Mouse (Mus musculus): ENCODE data around the gene Gxylt2. TPM values are rescaled to one million over a fixed set of nuclear protein-coding genes. Genes with fewer than 3 reads are reported as not detected.
A peak's percentile ranks its signal among the peaks of the same experiment; 100 is the strongest.

Gene Gxylt2
- polyA plus RNA-seq, 1 experiment from 2014 or later: 0.85 TPM

DNA sequence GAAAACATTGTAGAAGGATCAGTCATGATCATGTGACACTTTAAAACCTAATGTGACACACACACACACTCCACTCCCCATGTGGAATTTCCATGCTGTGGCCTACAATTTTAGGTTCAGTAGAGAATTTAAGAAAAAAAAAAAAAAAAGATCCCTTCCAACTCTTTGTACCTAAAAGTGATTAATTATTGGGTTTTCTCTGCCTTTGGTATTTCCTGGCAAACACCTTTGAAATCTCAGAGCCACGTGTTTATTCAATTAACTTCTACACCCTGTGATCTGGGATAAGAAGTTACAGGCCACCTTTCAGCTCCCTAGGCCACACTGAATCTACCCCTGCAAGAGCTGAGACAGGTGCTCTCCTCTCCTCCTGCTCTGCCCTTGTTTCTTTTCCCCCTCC, 103.2 kb downstream of the Gxylt2 start:
- no peak overlapping the region for H3K27ac ChIP-seq
- no peak overlapping the region for H3K4me3 ChIP-seq
- no peaks in the 10 kb centered on the region for H3K9me3 ChIP-seq (replicated peaks)
- H3K4me2 ChIP-seq: no peak overlapping the region
- H3K27me3 ChIP-seq: no peaks in the 10 kb centered on the region
- H3K36me3 ChIP-seq (ENCODE audit: poor library complexity, severe bottlenecking): no peaks in the 10 kb centered on the region
- no peak for ATAC-seq
- H3K9ac ChIP-seq: no peak overlapping the region
- H3K4me1 ChIP-seq: peaks cover 8% of the 10 kb centered on the region; the same call in 1 of the 2 replicates
- 56% methylated on average over 1 of the region's 1 CpGs for WGBS

DNA sequence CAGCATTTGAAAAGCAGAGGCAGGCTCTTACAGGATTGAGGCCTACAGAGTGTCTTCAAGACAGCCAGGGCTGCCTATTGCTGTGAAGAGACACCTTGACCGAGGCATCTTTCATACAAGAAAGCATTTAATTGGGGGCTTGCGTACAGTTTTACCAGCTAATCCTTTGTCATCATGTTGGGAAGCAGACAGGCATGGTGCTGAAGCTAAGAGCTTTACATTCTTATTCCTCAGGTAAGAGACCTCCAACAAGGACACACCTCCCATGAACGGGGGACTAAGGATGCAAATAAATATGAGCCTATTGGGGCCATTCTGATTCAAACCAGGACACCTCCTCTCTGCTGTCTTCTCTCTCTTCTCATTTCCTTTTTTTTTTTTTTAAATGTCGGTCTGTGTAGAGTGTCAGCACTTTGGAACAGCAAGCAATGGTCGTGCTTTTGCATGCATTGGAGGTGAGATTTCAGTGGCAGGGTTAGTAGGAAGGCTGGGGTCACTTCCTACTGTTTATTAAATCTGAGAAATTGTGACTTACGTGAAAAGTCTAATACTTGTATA, 103.8 kb downstream of the Gxylt2 start:
- H3K4me1 ChIP-seq: peaks cover 8% of the 10 kb centered on the region; the same call in 1 of the 2 replicates
- H3K9me3 ChIP-seq (replicated peaks): no peaks in the 10 kb centered on the region
- no peaks in the 10 kb centered on the region for H3K27me3 ChIP-seq
- H3K9ac ChIP-seq: no peak overlapping the region
- no peak for ATAC-seq
- H3K27ac ChIP-seq: no peak overlapping the region
- H3K36me3 ChIP-seq (ENCODE audit: poor library complexity, severe bottlenecking): no peaks in the 10 kb centered on the region
- no peak overlapping the region for H3K4me2 ChIP-seq
- H3K4me3 ChIP-seq: no peak overlapping the region
- WGBS: 89% methylated on average over 6 of the region's 6 CpGs

DNA sequence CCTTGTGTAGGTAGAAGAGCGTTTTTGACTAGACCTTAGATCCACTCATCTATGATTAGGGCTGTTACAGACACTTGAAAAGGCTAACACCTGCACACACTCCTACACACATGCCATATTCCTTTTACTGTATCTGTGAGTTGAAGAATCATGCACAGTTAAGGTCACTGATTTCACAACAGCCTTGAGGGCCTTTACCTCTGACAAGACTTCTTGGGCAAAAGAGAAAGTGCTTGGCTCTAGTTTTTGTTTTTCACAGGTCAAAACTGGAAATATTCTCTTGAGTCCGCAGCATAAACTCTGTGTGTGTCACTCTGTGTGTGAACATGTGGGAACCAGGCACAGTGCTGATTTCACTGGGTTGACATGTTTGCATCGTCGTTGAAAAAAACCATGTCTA, 105.6 kb downstream of the Gxylt2 start:
- no peak overlapping the region for H3K27ac ChIP-seq
- H3K4me2 ChIP-seq: no peak overlapping the region
- H3K36me3 ChIP-seq (ENCODE audit: poor library complexity, severe bottlenecking): no peaks in the 10 kb centered on the region
- H3K9me3 ChIP-seq (replicated peaks): no peaks in the 10 kb centered on the region
- ATAC-seq: no peak
- H3K4me3 ChIP-seq: no peak overlapping the region
- WGBS: 89% methylated on average over 4 of the region's 4 CpGs
- H3K4me1 ChIP-seq: peaks cover 8% of the 10 kb centered on the region; the same call in 1 of the 2 replicates
- H3K9ac ChIP-seq: no peak overlapping the region
- H3K27me3 ChIP-seq: no peaks in the 10 kb centered on the region

DNA sequence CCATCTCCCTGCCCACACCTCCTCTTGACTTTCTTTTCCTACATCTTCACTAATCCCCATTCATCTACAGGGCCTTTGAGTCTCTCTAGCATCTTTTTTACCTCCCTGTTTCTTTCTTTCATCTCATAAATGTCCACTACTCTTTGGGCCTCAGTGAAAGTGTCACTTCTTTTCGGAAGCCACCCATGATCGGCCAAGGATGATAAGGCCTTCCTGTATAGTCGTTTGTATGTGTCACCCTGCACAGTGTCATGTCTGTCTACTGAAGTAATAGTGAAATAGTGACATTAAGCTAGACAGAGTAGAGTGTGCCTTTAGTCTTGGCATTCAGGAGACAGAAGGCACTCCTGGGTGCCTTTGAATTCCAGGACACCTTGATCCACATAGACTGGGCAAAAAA, 107.2 kb downstream of the Gxylt2 start:
- Histone ChIP-seq H3K4me3 (no peak overlapping the region), H3K36me3 (ENCODE audit: poor library complexity, severe bottlenecking) (no peaks in the 10 kb centered on the region), H3K4me1 (no peaks in the 10 kb centered on the region), H3K27ac (no peak overlapping the region), H3K9ac (no peak overlapping the region), H3K9me3 (replicated peaks) (no peaks in the 10 kb centered on the region), H3K27me3 (no peaks in the 10 kb centered on the region), H3K4me2 (no peak overlapping the region)
- no peak for ATAC-seq
- WGBS: 88% methylated on average over 3 of the region's 3 CpGs

DNA sequence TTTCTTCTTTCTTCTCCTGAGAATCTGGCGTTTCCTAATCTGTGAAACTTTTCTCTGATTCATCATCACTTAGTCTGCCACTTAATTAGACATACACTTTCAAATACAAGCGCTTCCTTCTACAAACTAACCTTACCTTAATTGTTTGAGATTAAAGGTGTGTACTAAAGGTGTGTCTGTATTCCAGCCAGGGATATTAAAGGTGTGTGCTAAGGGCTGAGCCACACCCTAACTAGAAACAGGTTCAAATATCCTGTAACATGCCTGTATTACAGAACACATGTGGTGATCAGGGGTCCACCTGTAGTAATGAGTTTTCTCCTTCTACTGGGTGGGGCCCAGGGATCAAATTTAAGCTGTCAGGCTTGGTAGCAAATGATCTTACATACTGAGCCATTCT, 116.8 kb downstream of the Gxylt2 start:
- no peak overlapping the region for H3K27ac ChIP-seq
- WGBS: 81% methylated on average over 2 of the region's 2 CpGs
- no peaks in the 10 kb centered on the region for H3K27me3 ChIP-seq
- ATAC-seq: no peak
- no peaks in the 10 kb centered on the region for H3K36me3 ChIP-seq (ENCODE audit: poor library complexity, severe bottlenecking)
- H3K9ac ChIP-seq: no peak overlapping the region
- H3K4me3 ChIP-seq: no peak overlapping the region
- no peak overlapping the region for H3K4me2 ChIP-seq
- H3K4me1 ChIP-seq: no peaks in the 10 kb centered on the region
- H3K9me3 ChIP-seq (replicated peaks): no peaks in the 10 kb centered on the region

DNA sequence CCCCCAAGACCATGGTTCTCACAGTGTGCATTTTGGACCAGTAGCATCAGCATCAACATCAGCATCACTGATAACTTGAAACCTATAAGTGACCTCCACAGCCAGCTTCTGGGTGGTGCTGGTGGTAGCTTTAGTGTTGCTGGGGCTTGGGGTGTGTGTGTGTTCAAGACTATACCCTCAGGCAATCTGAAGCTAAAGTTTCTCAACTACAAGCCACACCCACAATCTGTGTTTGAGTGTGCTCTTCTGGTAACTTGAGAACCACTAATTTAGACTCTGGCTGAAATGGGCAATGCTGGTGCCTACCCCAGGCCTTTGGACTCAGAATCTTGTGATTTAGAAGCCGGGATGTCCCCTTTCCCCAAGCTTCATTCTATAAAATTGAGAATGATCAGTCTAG, 118.8 kb downstream of the Gxylt2 start:
- no peak overlapping the region for H3K9ac ChIP-seq
- ATAC-seq: no peak
- no peaks in the 10 kb centered on the region for H3K9me3 ChIP-seq (replicated peaks)
- 94% methylated on average over 1 of the region's 1 CpGs for WGBS
- no peaks in the 10 kb centered on the region for H3K27me3 ChIP-seq
- no peak overlapping the region for H3K4me3 ChIP-seq
- H3K27ac ChIP-seq: no peak overlapping the region
- no peaks in the 10 kb centered on the region for H3K36me3 ChIP-seq (ENCODE audit: poor library complexity, severe bottlenecking)
- H3K4me1 ChIP-seq: no peaks in the 10 kb centered on the region
- no peak overlapping the region for H3K4me2 ChIP-seq

DNA sequence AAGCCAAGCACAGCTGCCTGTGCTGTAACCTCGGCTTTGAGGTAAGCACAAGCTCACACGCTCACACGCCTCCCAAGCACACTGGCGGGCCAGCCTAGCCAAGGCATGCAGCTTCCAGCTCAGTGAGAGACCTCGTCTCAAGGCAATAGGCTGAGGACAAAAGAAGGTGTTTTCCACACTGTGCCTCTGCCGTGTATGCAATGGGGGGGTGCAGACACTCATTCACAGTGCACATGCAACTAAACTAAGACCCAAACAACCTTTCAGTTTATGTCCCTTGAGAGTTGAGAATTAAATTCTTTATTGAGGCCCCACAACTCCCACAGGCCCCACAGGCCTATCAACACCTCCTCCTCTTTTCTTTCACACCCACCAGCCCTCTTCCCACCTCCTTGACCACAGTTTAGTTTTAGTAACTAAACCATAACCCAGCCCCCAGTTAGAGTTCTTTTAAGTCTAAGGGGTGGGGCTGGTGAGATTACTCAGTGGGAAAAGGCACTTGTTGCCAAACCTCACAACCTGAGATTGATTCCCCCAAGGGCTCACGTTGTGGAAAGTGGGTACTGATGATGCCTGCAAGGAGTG, 119.9 kb downstream of the Gxylt2 start:
- H3K4me3 ChIP-seq: no peak overlapping the region
- H3K9me3 ChIP-seq (replicated peaks): no peaks in the 10 kb centered on the region
- no peak overlapping the region for H3K9ac ChIP-seq
- ATAC-seq: no peak
- 64% methylated on average over 7 of the region's 7 CpGs for whole genome bisulfite sequencing
- H3K36me3 ChIP-seq (ENCODE audit: poor library complexity, severe bottlenecking): no peaks in the 10 kb centered on the region
- no peak overlapping the region for H3K4me2 ChIP-seq
- no peaks in the 10 kb centered on the region for H3K4me1 ChIP-seq
- H3K27ac ChIP-seq: no peak overlapping the region
- no peaks in the 10 kb centered on the region for H3K27me3 ChIP-seq

DNA sequence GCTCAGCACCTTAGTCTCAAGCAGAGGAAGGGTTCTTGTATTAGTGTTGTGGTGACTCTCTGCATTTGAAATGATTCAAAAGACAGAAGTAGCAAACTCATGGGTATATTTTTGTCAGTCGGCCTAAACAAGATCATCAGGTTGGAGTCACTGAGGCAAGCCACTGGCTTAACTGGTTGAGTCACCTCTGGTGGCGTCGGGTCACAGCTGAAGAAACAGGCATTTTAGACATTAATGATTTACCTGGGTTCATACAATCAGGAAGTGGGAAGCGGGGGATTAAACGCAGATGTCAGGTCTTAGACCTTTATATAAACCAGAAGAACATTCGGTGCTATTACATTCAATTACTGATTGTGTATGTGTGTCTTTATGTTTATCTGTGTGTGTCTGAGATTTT, 121.5 kb downstream of the Gxylt2 start:
- ATAC-seq: no peak
- no peak overlapping the region for H3K9ac ChIP-seq
- H3K9me3 ChIP-seq (replicated peaks): no peaks in the 10 kb centered on the region
- H3K4me1 ChIP-seq: no peaks in the 10 kb centered on the region
- WGBS: 93% methylated on average over 6 of the region's 6 CpGs
- H3K27me3 ChIP-seq: no peaks in the 10 kb centered on the region
- H3K27ac ChIP-seq: no peak overlapping the region
- H3K4me3 ChIP-seq: no peak overlapping the region
- no peaks in the 10 kb centered on the region for H3K36me3 ChIP-seq (ENCODE audit: poor library complexity, severe bottlenecking)
- no peak overlapping the region for H3K4me2 ChIP-seq

DNA sequence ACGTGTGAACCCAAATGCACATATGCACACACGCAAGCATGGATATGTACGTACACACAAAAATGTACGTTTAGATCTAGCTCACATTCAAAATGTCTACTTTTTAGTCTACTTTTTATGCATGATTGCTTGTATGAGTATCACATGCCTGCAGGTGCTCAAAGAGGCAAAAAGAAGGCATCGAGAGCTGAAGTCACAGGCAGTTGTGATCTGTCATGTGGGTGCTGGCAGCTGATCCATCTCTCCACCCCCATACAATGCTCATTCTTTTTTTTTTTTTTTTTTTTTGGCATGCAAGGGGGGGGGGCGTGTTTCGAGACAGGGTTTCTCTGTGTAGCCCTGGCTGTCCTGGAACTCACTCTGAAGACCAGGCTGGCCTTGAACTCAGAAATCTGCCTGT, 124.0 kb downstream of the Gxylt2 start:
- Histone ChIP-seq H3K27me3 (no peaks in the 10 kb centered on the region), H3K9me3 (replicated peaks) (no peaks in the 10 kb centered on the region), H3K4me3 (no peak overlapping the region), H3K27ac (no peak overlapping the region), H3K36me3 (ENCODE audit: poor library complexity, severe bottlenecking) (no peaks in the 10 kb centered on the region), H3K9ac (no peak overlapping the region), H3K4me1 (no peaks in the 10 kb centered on the region), H3K4me2 (no peak overlapping the region)
- ATAC-seq: no peak
- 85% methylated on average over 7 of the region's 7 CpGs for WGBS

DNA sequence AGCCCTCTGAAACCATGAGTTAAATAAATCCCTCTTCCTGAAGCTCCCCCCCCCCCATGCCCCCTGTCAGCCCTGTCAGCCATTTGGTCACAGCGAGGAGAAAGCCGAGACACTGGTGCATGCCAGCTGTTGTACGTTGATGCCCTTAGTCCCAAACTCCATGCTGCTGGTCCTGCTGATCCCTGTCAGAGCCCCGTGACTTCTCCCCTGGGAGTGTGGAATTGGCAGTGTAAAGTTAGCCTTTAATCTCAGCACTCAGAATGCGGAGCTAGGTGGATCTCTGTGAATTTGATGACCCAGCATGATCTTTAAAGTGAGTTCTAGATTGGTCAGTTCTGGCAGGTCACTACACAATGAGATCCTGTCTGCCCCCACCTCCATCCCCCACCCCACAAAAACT, 125.2 kb downstream of the Gxylt2 start:
- Histone ChIP-seq H3K36me3 (ENCODE audit: poor library complexity, severe bottlenecking) (no peaks in the 10 kb centered on the region), H3K9me3 (replicated peaks) (no peaks in the 10 kb centered on the region), H3K4me3 (no peak overlapping the region), H3K27me3 (no peaks in the 10 kb centered on the region), H3K4me2 (no peak overlapping the region), H3K9ac (no peak overlapping the region), H3K4me1 (peaks cover 5% of the 10 kb centered on the region), H3K27ac (no peak overlapping the region)
- WGBS: 91% methylated on average over 5 of the region's 5 CpGs
- ATAC-seq: no peak

DNA sequence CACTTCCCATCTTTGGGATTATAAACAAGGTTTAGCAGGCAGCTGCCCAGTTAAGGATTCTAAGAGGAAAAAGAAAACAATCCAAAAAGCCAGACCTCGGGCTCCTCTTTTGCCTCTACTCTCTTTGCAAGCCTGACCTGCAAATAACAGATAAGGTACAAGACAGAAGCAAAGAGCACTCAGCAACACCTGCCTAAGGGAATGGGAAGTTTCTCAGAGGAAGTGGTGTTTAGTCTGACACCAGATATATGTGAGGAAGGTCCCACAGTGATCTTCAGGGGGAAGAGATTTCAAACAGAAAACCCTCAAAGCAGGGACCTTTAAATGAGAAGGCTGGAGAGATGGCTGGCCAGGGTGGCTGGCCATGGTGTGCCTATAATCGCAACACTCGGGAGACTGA, 126.7 kb downstream of the Gxylt2 start:
- peaks cover 10% of the 10 kb centered on the region for H3K36me3 ChIP-seq (ENCODE audit: poor library complexity, severe bottlenecking)
- ATAC-seq: no peak
- H3K4me2 ChIP-seq: no peak overlapping the region
- WGBS: 84% methylated on average over 3 of the region's 3 CpGs
- H3K27me3 ChIP-seq: no peaks in the 10 kb centered on the region
- no peaks in the 10 kb centered on the region for H3K9me3 ChIP-seq (replicated peaks)
- no peak overlapping the region for H3K27ac ChIP-seq
- peaks cover 17% of the 10 kb centered on the region for H3K4me1 ChIP-seq
- no peak overlapping the region for H3K9ac ChIP-seq
- H3K4me3 ChIP-seq: no peak overlapping the region

DNA sequence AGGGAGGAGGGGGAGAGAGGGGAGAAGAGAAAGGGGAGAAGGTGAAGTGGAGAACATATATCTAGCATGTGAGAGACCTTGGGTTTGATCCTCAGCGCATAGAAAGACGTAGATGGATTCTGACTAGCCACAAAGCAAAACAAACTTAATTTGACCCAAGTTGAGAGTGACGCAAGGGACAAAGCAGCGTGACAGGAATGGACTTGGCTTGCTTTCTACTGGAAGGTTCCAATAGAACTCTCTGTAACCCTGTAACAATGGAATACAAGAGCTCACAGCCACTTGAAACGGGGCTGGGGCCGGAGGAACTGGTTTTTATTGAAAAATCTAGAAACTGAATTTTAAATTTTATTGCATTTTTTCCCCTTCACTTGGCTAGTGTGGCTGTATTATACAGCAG, 127.2 kb downstream of the Gxylt2 start:
- H3K9ac ChIP-seq: no peak overlapping the region
- 79% methylated on average over 6 of the region's 6 CpGs for WGBS
- no peak for ATAC-seq

DNA sequence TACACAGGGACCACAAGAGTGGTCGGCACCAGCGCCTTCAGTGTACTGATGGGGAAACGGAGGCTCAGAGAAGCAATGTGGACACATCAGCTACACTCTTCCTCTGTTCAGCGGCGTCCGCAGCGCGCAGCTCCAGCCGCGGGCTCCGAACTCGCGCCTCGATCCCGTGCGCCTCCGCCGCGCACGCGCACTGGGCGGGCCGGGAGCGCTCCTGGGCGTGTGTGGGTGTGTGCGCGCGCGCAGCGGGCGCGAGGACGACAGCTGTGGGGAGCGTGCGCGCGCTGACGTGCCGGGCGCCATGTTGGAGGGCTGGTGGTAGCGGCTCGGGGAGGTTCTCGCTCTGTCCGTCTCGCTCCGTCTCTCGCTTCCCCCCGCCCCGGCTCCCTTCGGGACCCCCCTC, 128.8 kb downstream of the Gxylt2 start, which contains the start of gene Ppp4r2:
Ppp4r2 (plus strand) TSS at position 268 of the 400 bp plus-strand sequence.
- no peaks in the 10 kb centered on the region for H3K27me3 ChIP-seq
- peak within 1 kb of the TSS; percentile 90 for H3K27ac ChIP-seq
- peaks cover 34% of the 10 kb centered on the region for H3K4me1 ChIP-seq
- peaks cover 31% of the 10 kb centered on the region for H3K36me3 ChIP-seq (ENCODE audit: poor library complexity, severe bottlenecking)
- H3K9ac ChIP-seq: peak within 1 kb of the TSS; percentile 85
- peak; percentile 95 for ATAC-seq
- 0% methylated on average over 40 of the region's 50 CpGs for WGBS
- H3K9me3 ChIP-seq (replicated peaks): no peaks in the 10 kb centered on the region
- H3K4me2 ChIP-seq: peak within 1 kb of the TSS; percentile 68
- peak within 1 kb of the TSS; percentile 87 for H3K4me3 ChIP-seq

More for the DNA sequence above, 127.2 kb downstream of the Gxylt2 start:
- Histone ChIP-seq H3K4me3 (no peak overlapping the region), H3K36me3 (ENCODE audit: poor library complexity, severe bottlenecking) (peaks cover 16% of the 10 kb centered on the region), H3K4me1 (peaks cover 18% of the 10 kb centered on the region), H3K9me3 (replicated peaks) (no peaks in the 10 kb centered on the region), H3K27me3 (no peaks in the 10 kb centered on the region), H3K27ac (no peak overlapping the region), H3K4me2 (no peak overlapping the region)

Measured in forebrain, embryonic 13.5 days (tissue).